Mouse (Mus musculus): ENCODE data around the gene Abcc6. TPM values are rescaled to one million over a fixed set of nuclear protein-coding genes. Genes with fewer than 3 reads are reported as not detected.

Gene Abcc6
- 0.59 TPM in 2 replicates for polyA plus RNA-seq (2015; fragmentation: Nextera tagmentation; extraction: Ambion mirVana)

GRCm38 (mm10) chr7:46030145-46030488, at the start of gene Abcc6:
Abcc6 (minus strand) TSS chr7:46030302.
- no peak within 1 kb of the TSS for H3K27ac ChIP-seq
- H3K9ac ChIP-seq, result no peak within 1 kb of the TSS; the same call in 1 of the 2 replicates
- H3K4me1 ChIP-seq, result peaks cover 15% of the 10 kb centered on the region
- 8% methylated on average over 11 of the region's 11 CpGs for WGBS
- no peaks in the 10 kb centered on the region for H3K9me3 ChIP-seq
- H3K27me3 ChIP-seq (replicated peaks), result no peaks in the 10 kb centered on the region
- no peak within 1 kb of the TSS for H3K4me2 ChIP-seq
- no peaks in the 10 kb centered on the region for H3K36me3 ChIP-seq (replicated peaks)
- no peak for ATAC-seq (replicated peaks)
- no peak within 1 kb of the TSS for H3K4me3 ChIP-seq

GRCm38 (mm10) chr7:46077675-46078074, 47.6 kb upstream of the Abcc6 start:
- Histone ChIP-seq H3K4me3 (no peak overlapping the region), H3K4me2 (no peak overlapping the region), H3K27ac (no peak overlapping the region), H3K9me3 (no peaks in the 10 kb centered on the region), H3K4me1 (no peaks in the 10 kb centered on the region), H3K9ac (no peak overlapping the region), H3K27me3 (replicated peaks) (no peaks in the 10 kb centered on the region), H3K36me3 (replicated peaks) (peaks cover 36% of the 10 kb centered on the region; the same call in 1 of the 2 replicates)
- ATAC-seq (replicated peaks), result no peak
- WGBS, result 75% methylated on average over 12 of the region's 12 CpGs

GRCm38 (mm10) chr7:46076844-46077243, 46.7 kb upstream of the Abcc6 start:
- 90% methylated on average over 7 of the region's 7 CpGs for WGBS
- H3K27ac ChIP-seq, result no peak overlapping the region
- no peaks in the 10 kb centered on the region for H3K9me3 ChIP-seq
- no peak overlapping the region for H3K4me2 ChIP-seq
- H3K9ac ChIP-seq, result no peak overlapping the region
- no peak overlapping the region for H3K4me3 ChIP-seq
- no peaks in the 10 kb centered on the region for H3K27me3 ChIP-seq (replicated peaks)
- H3K36me3 ChIP-seq (replicated peaks), result peaks cover 36% of the 10 kb centered on the region; the same call in 1 of the 2 replicates
- ATAC-seq (replicated peaks), result no peak
- no peaks in the 10 kb centered on the region for H3K4me1 ChIP-seq

- Histone ChIP-seq H3K4me1 (no peaks in the 10 kb centered on the region), H3K27me3 (replicated peaks) (no peaks in the 10 kb centered on the region), H3K9ac (no peak overlapping the region), H3K36me3 (replicated peaks) (peaks cover 51% of the 10 kb centered on the region; the same call in 1 of the 2 replicates), H3K4me3 (no peak overlapping the region), H3K27ac (no peak overlapping the region), H3K4me2 (no peak overlapping the region), H3K9me3 (no peaks in the 10 kb centered on the region)
- ATAC-seq (replicated peaks), result no peak
- WGBS, result 97% methylated on average over 8 of the region's 8 CpGs
Measured at GRCm38 (mm10) chr7:46068831-46069230, 38.7 kb upstream of the Abcc6 start.

GRCm38 (mm10) chr7:46063296-46063695, 33.2 kb upstream of the Abcc6 start:
- Histone ChIP-seq H3K9ac (no peak overlapping the region), H3K4me3 (no peak overlapping the region), H3K36me3 (replicated peaks) (peaks cover 44% of the 10 kb centered on the region; the same call in 1 of the 2 replicates), H3K9me3 (no peaks in the 10 kb centered on the region), H3K4me1 (no peaks in the 10 kb centered on the region), H3K27ac (no peak overlapping the region), H3K27me3 (replicated peaks) (no peaks in the 10 kb centered on the region), H3K4me2 (no peak overlapping the region)
- ATAC-seq (replicated peaks), result no peak
- 94% methylated on average over 6 of the region's 6 CpGs for WGBS

- Histone ChIP-seq H3K4me3 (no peak overlapping the region), H3K4me2 (no peak overlapping the region), H3K27me3 (replicated peaks) (no peaks in the 10 kb centered on the region), H3K27ac (no peak overlapping the region), H3K4me1 (no peaks in the 10 kb centered on the region), H3K9ac (no peak overlapping the region), H3K36me3 (replicated peaks) (peaks cover 43% of the 10 kb centered on the region; the same call in 1 of the 2 replicates), H3K9me3 (no peaks in the 10 kb centered on the region)
- ATAC-seq (replicated peaks), result no peak
- WGBS, result 96% methylated on average over 16 of the region's 16 CpGs
Measured at GRCm38 (mm10) chr7:46061614-46062013, 31.5 kb upstream of the Abcc6 start.

- H3K36me3 ChIP-seq (replicated peaks), result peaks cover 40% of the 10 kb centered on the region; the same call in 1 of the 2 replicates
- no peak overlapping the region for H3K9ac ChIP-seq
- no peak overlapping the region for H3K4me2 ChIP-seq
- no peaks in the 10 kb centered on the region for H3K27me3 ChIP-seq (replicated peaks)
- no peaks in the 10 kb centered on the region for H3K4me1 ChIP-seq
- no peak overlapping the region for H3K27ac ChIP-seq
- H3K4me3 ChIP-seq, result no peak overlapping the region
- 94% methylated on average over 8 of the region's 8 CpGs for WGBS
- no peaks in the 10 kb centered on the region for H3K9me3 ChIP-seq
- ATAC-seq (replicated peaks), result no peak
Measured at GRCm38 (mm10) chr7:46060688-46061087, 30.6 kb upstream of the Abcc6 start.

- Histone ChIP-seq H3K27me3 (replicated peaks) (no peaks in the 10 kb centered on the region), H3K9me3 (no peaks in the 10 kb centered on the region), H3K36me3 (replicated peaks) (peaks cover 50% of the 10 kb centered on the region; the same call in 1 of the 2 replicates), H3K4me1 (no peaks in the 10 kb centered on the region), H3K4me2 (no peak overlapping the region), H3K9ac (no peak overlapping the region), H3K4me3 (no peak overlapping the region), H3K27ac (no peak overlapping the region)
- 94% methylated on average over 11 of the region's 11 CpGs for WGBS
- ATAC-seq (replicated peaks), result no peak
Measured at GRCm38 (mm10) chr7:46058882-46059281, 28.8 kb upstream of the Abcc6 start.

GRCm38 (mm10) chr7:46053566-46053965, 23.5 kb upstream of the Abcc6 start:
- H3K4me2 ChIP-seq, result no peak overlapping the region
- H3K4me1 ChIP-seq, result no peaks in the 10 kb centered on the region
- no peaks in the 10 kb centered on the region for H3K27me3 ChIP-seq (replicated peaks)
- peaks cover 46% of the 10 kb centered on the region; the same call in 1 of the 2 replicates for H3K36me3 ChIP-seq (replicated peaks)
- no peaks in the 10 kb centered on the region for H3K9me3 ChIP-seq
- H3K4me3 ChIP-seq, result no peak overlapping the region
- H3K27ac ChIP-seq, result no peak overlapping the region
- no peak for ATAC-seq (replicated peaks)
- 96% methylated on average over 3 of the region's 3 CpGs for WGBS
- no peak overlapping the region for H3K9ac ChIP-seq

GRCm38 (mm10) chr7:46052161-46052821, 22.2 kb upstream of the Abcc6 start:
- 92% methylated on average over 4 of the region's 4 CpGs for WGBS
- peaks cover 51% of the 10 kb centered on the region; the same call in 1 of the 2 replicates for H3K36me3 ChIP-seq (replicated peaks)
- ATAC-seq (replicated peaks), result no peak

GRCm38 (mm10) chr7:46049981-46050380, 19.9 kb upstream of the Abcc6 start:
- H3K9me3 ChIP-seq, result no peaks in the 10 kb centered on the region
- H3K9ac ChIP-seq, result no peak overlapping the region
- peaks cover 57% of the 10 kb centered on the region; the same call in 1 of the 2 replicates for H3K36me3 ChIP-seq (replicated peaks)
- WGBS, result 60% methylated on average over 7 of the region's 7 CpGs
- H3K27ac ChIP-seq, result no peak overlapping the region
- ATAC-seq (replicated peaks), result no peak
- H3K4me1 ChIP-seq, result no peaks in the 10 kb centered on the region
- H3K4me3 ChIP-seq, result no peak overlapping the region
- H3K4me2 ChIP-seq, result no peak overlapping the region
- H3K27me3 ChIP-seq (replicated peaks), result no peaks in the 10 kb centered on the region

More at GRCm38 (mm10) chr7:46052161-46052821, 22.2 kb upstream of the Abcc6 start:
- no peak overlapping the region for H3K27ac ChIP-seq
- no peak overlapping the region for H3K4me2 ChIP-seq
- no peaks in the 10 kb centered on the region for H3K27me3 ChIP-seq (replicated peaks)
- no peaks in the 10 kb centered on the region for H3K4me1 ChIP-seq
- no peaks in the 10 kb centered on the region for H3K9me3 ChIP-seq
- H3K4me3 ChIP-seq, result no peak overlapping the region
- no peak overlapping the region for H3K9ac ChIP-seq

- WGBS, result 96% methylated on average over 13 of the region's 13 CpGs
- Histone ChIP-seq H3K4me2 (no peak overlapping the region), H3K4me1 (no peaks in the 10 kb centered on the region), H3K36me3 (replicated peaks) (peaks cover 58% of the 10 kb centered on the region), H3K4me3 (no peak overlapping the region), H3K9me3 (no peaks in the 10 kb centered on the region), H3K27ac (no peak overlapping the region), H3K9ac (no peak overlapping the region), H3K27me3 (replicated peaks) (no peaks in the 10 kb centered on the region)
- ATAC-seq (replicated peaks), result no peak
Measured at GRCm38 (mm10) chr7:46047873-46048562, 17.9 kb upstream of the Abcc6 start.

All from midbrain, embryonic 15.5 days (tissue).